Mouse (Mus musculus): ENCODE measurements around the gene D630039A03Rik. TPM values are rescaled to one million over a fixed set of nuclear protein-coding genes. Genes with fewer than 3 reads are reported as not detected.

The D630039A03Rik gene
- polyA plus RNA-seq, 1 experiment from 2014 or later, result 0.05 TPM

DNA sequence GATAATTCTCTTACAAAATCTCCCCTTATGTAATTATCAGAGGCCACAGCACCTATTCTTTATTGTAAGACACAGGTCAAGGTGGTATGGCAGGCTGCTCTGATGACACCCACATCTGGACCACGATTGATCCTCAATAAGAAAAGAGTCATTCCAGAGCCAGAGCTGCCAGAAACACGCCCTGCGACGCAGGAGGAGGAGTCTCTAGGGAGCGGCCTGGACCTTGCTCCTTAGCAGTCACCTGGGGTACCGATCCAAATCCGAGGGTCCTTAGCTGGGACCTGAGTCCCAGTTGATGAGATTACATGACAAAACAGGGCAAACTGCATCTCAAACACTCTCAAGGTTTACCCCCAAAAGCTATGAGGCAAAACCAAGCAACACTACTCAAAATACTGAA lies 37.7 kb upstream of the D630039A03Rik start:
- no peak for ATAC-seq (ENCODE audit: insufficient number of reproducible peaks, low FRiP score)
- H3K27me3 ChIP-seq (replicated peaks), result no peaks in the 10 kb centered on the region
- H3K9ac ChIP-seq, result no peak overlapping the region
- 91% methylated on average over 7 of the region's 7 CpGs for WGBS
- H3K9me3 ChIP-seq (replicated peaks), result 0 out of 2 replicates have a peak, but pooled peaks cover 7% of the 10 kb centered on the region
- H3K4me2 ChIP-seq, result no peak overlapping the region
- H3K4me1 ChIP-seq (replicated peaks), result peaks cover 31% of the 10 kb centered on the region
- no peak overlapping the region for H3K4me3 ChIP-seq
- peaks cover 31% of the 10 kb centered on the region for H3K36me3 ChIP-seq
- no peak overlapping the region for H3K27ac ChIP-seq (ENCODE audit: poor library complexity, severe bottlenecking)

DNA sequence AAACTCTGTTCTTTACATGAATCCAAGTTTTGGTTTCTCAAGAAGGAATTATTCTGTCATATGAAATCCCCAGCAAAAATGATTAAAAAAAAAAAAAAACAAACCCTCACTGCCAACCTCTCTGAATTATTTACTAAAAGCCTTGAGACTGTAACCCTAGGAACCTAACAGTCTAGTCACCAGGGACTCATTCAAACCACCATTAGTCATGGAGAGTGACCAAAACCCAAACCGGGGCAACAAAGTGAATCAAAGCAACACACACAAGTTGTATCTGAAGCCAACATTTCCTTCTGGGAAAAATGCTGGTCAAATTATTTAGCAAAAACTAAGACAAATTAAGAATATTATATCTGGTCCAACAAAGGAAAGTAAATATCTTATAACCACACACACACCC lies 36.8 kb upstream of the D630039A03Rik start:
- peaks cover 29% of the 10 kb centered on the region for H3K4me1 ChIP-seq (replicated peaks)
- H3K9ac ChIP-seq, result no peak overlapping the region
- H3K9me3 ChIP-seq (replicated peaks), result 0 out of 2 replicates have a peak, but pooled peaks cover 7% of the 10 kb centered on the region
- ATAC-seq (ENCODE audit: insufficient number of reproducible peaks, low FRiP score), result no peak
- no peak overlapping the region for H3K4me3 ChIP-seq
- no peak overlapping the region for H3K27ac ChIP-seq (ENCODE audit: poor library complexity, severe bottlenecking)
- 91% methylated on average over 1 of the region's 1 CpGs for WGBS
- no peak overlapping the region for H3K4me2 ChIP-seq
- H3K27me3 ChIP-seq (replicated peaks), result no peaks in the 10 kb centered on the region
- peaks cover 40% of the 10 kb centered on the region for H3K36me3 ChIP-seq

DNA sequence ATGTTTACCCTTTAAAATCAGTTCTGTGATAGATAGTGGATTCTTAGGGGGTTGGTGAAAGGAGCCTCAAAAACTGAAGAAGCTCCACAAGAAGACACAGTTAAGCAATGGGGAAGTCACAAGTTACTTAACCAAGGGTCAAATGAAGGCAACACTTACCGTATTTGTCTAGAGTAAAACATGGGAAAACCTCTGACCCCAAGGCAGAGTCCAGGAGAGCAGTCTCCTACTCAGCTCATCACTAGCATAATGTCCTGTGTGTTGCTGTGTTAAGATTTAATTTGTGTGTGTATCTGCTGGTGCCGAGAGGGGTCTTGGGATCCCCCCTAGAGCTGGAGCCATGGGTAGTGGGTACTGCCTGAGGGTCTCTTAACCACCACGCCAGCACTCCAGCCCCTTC lies 36.3 kb upstream of the D630039A03Rik start:
- Histone ChIP-seq H3K9ac (no peak overlapping the region), H3K9me3 (replicated peaks) (0 out of 2 replicates have a peak, but pooled peaks cover 7% of the 10 kb centered on the region), H3K4me3 (no peak overlapping the region), H3K27me3 (replicated peaks) (no peaks in the 10 kb centered on the region), H3K4me2 (no peak overlapping the region), H3K27ac (ENCODE audit: poor library complexity, severe bottlenecking) (no peak overlapping the region), H3K4me1 (replicated peaks) (peaks cover 25% of the 10 kb centered on the region), H3K36me3 (peaks cover 45% of the 10 kb centered on the region)
- ATAC-seq (ENCODE audit: insufficient number of reproducible peaks, low FRiP score), result no peak
- WGBS, result 95% methylated on average over 3 of the region's 3 CpGs

- peaks cover 13% of the 10 kb centered on the region for H3K4me1 ChIP-seq (replicated peaks)
- no peaks in the 10 kb centered on the region for H3K27me3 ChIP-seq (replicated peaks)
- no peak overlapping the region for H3K9ac ChIP-seq
- peaks cover 65% of the 10 kb centered on the region for H3K36me3 ChIP-seq
- H3K4me3 ChIP-seq, result no peak overlapping the region
- ATAC-seq (ENCODE audit: insufficient number of reproducible peaks, low FRiP score), result no peak
- 93% methylated on average over 6 of the region's 6 CpGs for WGBS
- H3K9me3 ChIP-seq (replicated peaks), result 0 out of 2 replicates have a peak, but pooled peaks cover 7% of the 10 kb centered on the region
- H3K27ac ChIP-seq (ENCODE audit: poor library complexity, severe bottlenecking), result no peak overlapping the region
- H3K4me2 ChIP-seq, result no peak overlapping the region
These were observed 33.8 kb upstream of the D630039A03Rik start for GRCm38 (mm10) chr4:57949866-57950265.

- no peak overlapping the region for H3K9ac ChIP-seq
- WGBS, result 92% methylated on average over 4 of the region's 4 CpGs
- peaks cover 89% of the 10 kb centered on the region for H3K36me3 ChIP-seq
- H3K27me3 ChIP-seq (replicated peaks), result no peaks in the 10 kb centered on the region
- H3K4me1 ChIP-seq (replicated peaks), result no peaks in the 10 kb centered on the region; the same call in 1 of the 2 replicates
- 0 out of 2 replicates have a peak, but pooled peaks cover 7% of the 10 kb centered on the region for H3K9me3 ChIP-seq (replicated peaks)
- no peak overlapping the region for H3K4me3 ChIP-seq
- H3K4me2 ChIP-seq, result no peak overlapping the region
- no peak for ATAC-seq (ENCODE audit: insufficient number of reproducible peaks, low FRiP score)
- H3K27ac ChIP-seq (ENCODE audit: poor library complexity, severe bottlenecking), result no peak overlapping the region
These were observed 31.4 kb upstream of the D630039A03Rik start for GRCm38 (mm10) chr4:57947476-57947875.

DNA sequence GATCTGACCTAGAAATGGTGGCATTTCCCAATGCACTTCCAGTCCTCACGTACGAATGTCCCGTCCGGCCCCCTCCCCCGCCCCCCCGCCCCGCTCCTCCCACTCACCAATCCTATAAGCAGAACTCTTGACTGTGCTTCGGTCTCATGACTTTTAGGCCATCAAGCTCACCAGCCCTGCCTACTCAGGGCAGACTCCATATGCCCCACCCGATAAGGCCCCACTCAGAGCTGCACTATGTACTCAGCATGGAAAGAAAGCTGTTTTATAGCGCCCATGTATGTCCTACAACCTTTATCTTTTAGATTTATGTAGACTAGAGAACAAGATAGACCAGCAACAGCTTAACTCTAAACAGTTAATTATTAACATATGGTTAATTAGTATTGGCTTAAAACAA lies 30.9 kb upstream of the D630039A03Rik start:
- Histone ChIP-seq H3K4me2 (no peak overlapping the region), H3K9ac (no peak overlapping the region), H3K36me3 (peaks cover 91% of the 10 kb centered on the region), H3K9me3 (replicated peaks) (0 out of 2 replicates have a peak, but pooled peaks cover 7% of the 10 kb centered on the region), H3K4me1 (replicated peaks) (no peaks in the 10 kb centered on the region; the same call in 1 of the 2 replicates), H3K27ac (ENCODE audit: poor library complexity, severe bottlenecking) (no peak overlapping the region), H3K4me3 (no peak overlapping the region), H3K27me3 (replicated peaks) (no peaks in the 10 kb centered on the region)
- WGBS, result 85% methylated on average over 10 of the region's 10 CpGs
- no peak for ATAC-seq (ENCODE audit: insufficient number of reproducible peaks, low FRiP score)

DNA sequence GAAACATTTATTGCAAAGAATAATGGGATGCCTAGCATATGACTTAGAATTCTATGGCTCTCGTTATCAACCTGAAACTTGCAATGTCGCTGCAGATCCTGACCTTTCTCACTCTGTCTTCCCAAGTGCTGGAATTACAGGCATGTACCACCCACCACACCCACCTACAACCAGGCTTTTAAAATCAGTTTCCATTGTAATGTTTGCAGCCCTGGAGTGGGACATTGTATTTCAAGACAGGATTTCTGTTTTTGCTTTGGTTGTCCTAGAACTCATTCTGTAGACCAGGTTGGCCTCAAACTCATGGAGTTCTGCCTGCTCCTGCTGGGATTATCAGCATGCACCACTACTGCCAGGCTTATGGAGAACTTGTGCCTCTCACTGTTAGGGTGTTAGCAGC lies 26.8 kb upstream of the D630039A03Rik start:
- Histone ChIP-seq H3K36me3 (peaks cover 50% of the 10 kb centered on the region), H3K4me3 (no peak overlapping the region), H3K4me1 (replicated peaks) (no peaks in the 10 kb centered on the region; the same call in 1 of the 2 replicates), H3K9ac (no peak overlapping the region), H3K27me3 (replicated peaks) (no peaks in the 10 kb centered on the region), H3K4me2 (no peak overlapping the region), H3K9me3 (replicated peaks) (no peaks in the 10 kb centered on the region), H3K27ac (ENCODE audit: poor library complexity, severe bottlenecking) (no peak overlapping the region)
- WGBS, result 85% methylated on average over 2 of the region's 2 CpGs
- ATAC-seq (ENCODE audit: insufficient number of reproducible peaks, low FRiP score), result no peak

DNA sequence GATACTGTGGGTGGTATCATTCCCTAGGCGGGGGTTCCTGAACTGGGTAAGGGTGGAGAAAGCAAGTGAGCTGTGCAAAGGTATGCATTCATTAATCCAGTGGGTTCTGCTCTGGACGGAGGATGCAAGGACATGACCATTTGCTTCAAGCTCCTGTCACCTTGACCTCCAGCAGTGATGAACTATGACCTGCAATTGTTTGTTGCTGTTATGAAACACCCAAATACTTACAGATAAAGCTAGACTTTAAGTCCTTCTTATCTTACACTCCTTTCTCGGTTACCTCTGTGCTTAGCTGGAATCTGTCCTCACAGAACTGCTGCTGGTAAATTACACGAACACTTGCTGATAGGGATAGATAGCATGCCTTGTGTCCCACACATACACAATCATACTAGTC lies 24.5 kb upstream of the D630039A03Rik start:
- no peaks in the 10 kb centered on the region for H3K4me1 ChIP-seq (replicated peaks)
- H3K27me3 ChIP-seq (replicated peaks), result no peaks in the 10 kb centered on the region
- H3K9ac ChIP-seq, result no peak overlapping the region
- 60% methylated on average over 4 of the region's 4 CpGs for WGBS
- H3K9me3 ChIP-seq (replicated peaks), result no peaks in the 10 kb centered on the region
- no peak overlapping the region for H3K4me3 ChIP-seq
- no peak for ATAC-seq (ENCODE audit: insufficient number of reproducible peaks, low FRiP score)
- no peak overlapping the region for H3K4me2 ChIP-seq
- H3K27ac ChIP-seq (ENCODE audit: poor library complexity, severe bottlenecking), result no peak overlapping the region
- H3K36me3 ChIP-seq, result peaks cover 33% of the 10 kb centered on the region

DNA sequence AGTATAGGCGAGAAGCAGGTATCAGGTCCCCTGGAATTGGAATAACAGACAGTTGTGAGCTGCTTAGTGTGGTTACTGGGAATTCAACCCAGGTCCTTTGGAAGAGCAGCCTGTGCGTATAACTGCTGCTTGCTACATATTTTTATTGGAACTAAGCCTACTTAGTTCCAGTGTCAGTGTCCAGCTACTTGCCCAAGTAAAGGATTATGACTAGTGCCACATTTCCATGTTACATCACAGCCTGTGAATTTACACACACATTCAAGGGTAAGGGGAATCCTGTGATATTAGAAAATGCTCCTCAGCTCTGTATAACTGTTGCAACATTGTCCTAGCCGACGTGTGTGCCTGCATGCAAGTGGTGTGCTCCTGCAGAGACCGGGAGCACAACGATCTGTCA lies 21.2 kb upstream of the D630039A03Rik start:
- WGBS, result 82% methylated on average over 6 of the region's 6 CpGs
- H3K9ac ChIP-seq, result no peak overlapping the region
- H3K4me2 ChIP-seq, result no peak overlapping the region
- no peak overlapping the region for H3K27ac ChIP-seq (ENCODE audit: poor library complexity, severe bottlenecking)
- 0 out of 2 replicates have a peak, but pooled peaks cover under 1% of the 10 kb centered on the region for H3K36me3 ChIP-seq
- no peak for ATAC-seq (ENCODE audit: insufficient number of reproducible peaks, low FRiP score)
- H3K9me3 ChIP-seq (replicated peaks), result no peaks in the 10 kb centered on the region; the same call in 1 of the 2 replicates
- no peaks in the 10 kb centered on the region for H3K4me1 ChIP-seq (replicated peaks)
- no peaks in the 10 kb centered on the region for H3K27me3 ChIP-seq (replicated peaks)
- no peak overlapping the region for H3K4me3 ChIP-seq

DNA sequence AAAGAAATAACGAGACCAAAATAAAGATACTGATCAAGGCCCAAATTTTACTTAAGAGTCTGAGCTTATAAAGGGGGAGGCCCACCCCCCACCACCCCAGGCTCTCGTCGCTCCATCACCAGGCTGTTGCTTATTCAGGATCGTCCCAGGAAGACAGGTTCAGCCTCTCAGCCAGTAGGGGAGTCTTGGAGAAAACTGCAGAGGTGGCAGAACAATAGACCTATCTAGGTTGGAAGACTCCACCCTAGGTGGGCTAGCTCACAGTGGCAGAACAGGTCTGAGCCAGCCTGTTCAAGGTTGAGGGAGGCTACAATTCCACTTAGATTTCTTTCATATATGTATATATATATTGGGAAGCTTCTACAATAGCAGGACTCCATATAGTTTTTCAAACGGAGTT lies 18.1 kb upstream of the D630039A03Rik start:
- ATAC-seq (ENCODE audit: insufficient number of reproducible peaks, low FRiP score), result no peak
- no peak overlapping the region for H3K27ac ChIP-seq (ENCODE audit: poor library complexity, severe bottlenecking)
- H3K9me3 ChIP-seq (replicated peaks), result no peaks in the 10 kb centered on the region; the same call in 1 of the 2 replicates
- H3K4me1 ChIP-seq (replicated peaks), result no peaks in the 10 kb centered on the region
- H3K27me3 ChIP-seq (replicated peaks), result no peaks in the 10 kb centered on the region
- H3K4me3 ChIP-seq, result no peak overlapping the region
- no peak overlapping the region for H3K4me2 ChIP-seq
- 65% methylated on average over 5 of the region's 5 CpGs for WGBS
- no peak overlapping the region for H3K9ac ChIP-seq
- no peaks in the 10 kb centered on the region for H3K36me3 ChIP-seq

GRCm38 (mm10) chr4:57930559-57931170 lies 14.6 kb upstream of the D630039A03Rik start:
- 62% methylated on average over 5 of the region's 5 CpGs for WGBS
- no peak for ATAC-seq (ENCODE audit: insufficient number of reproducible peaks, low FRiP score)
- H3K9me3 ChIP-seq (replicated peaks), result no peaks in the 10 kb centered on the region; the same call in 1 of the 2 replicates
- H3K27me3 ChIP-seq (replicated peaks), result no peaks in the 10 kb centered on the region
- no peaks in the 10 kb centered on the region for H3K36me3 ChIP-seq
- no peak overlapping the region for H3K9ac ChIP-seq
- H3K4me1 ChIP-seq (replicated peaks), result no peaks in the 10 kb centered on the region
- no peak overlapping the region for H3K27ac ChIP-seq (ENCODE audit: poor library complexity, severe bottlenecking)
- H3K4me2 ChIP-seq, result no peak overlapping the region
- H3K4me3 ChIP-seq, result no peak overlapping the region
